Mouse (Mus musculus) leukemia stem cell, adult 10-12 weeks (primary cell): ENCODE data around the gene Cdc26. TPM values are rescaled to one million over a fixed set of nuclear protein-coding genes. Genes with fewer than 3 reads are reported as not detected.

ENCODE experiments used
- polyA plus RNA-seq: library from polyadenylated mRNA; stranded (reverse); fragments of >175 nt; gene quantifications from 2 replicates; pipeline ENCODE4 v1.2.3, GENCODE M21; 2012; ENCODE audit warnings: low replicate concordance

Gene Cdc26
- 1.3 and 8.1 TPM in 2 replicates for polyA plus RNA-seq

DNA sequence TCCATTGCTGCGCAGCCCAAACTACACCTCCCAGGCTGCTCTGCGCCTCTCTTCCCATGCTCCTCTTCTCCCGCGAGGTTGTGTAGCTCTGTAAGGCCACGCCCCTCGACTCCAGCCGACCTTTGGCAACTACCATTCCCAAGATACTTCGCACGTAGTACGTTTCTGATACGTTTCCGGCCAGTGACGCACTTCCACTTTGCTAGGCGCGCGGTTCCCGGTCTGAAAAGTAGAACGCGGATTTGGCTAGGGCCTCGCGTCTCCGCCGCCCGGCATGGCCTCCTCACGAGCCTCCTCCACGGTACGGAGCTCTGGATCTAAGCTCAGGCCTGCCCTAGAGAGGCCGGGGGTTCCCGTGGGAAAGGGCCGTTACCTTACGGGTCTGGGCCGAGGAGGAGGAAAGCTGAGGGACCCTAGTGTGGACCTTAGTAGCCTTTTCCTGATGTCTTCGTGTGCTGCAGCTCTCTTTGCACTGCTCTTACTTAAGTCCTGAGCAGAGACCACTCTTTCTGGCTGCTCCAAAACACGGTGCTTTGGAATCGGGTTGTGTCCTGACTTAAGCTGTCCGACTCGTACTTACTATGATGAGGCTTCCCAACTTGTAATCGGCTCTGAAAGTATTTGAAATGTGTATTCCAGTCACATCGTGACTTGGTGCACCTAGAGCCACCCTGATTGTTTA lies at the start of gene Cdc26, which contains the start of gene Prpf4:
Gene Cdc26 (minus strand): TSS at position 42 of the 682 bp plus-strand sequence.
Gene Prpf4 (plus strand): TSS at position 197 of the 682 bp plus-strand sequence.

DNA sequence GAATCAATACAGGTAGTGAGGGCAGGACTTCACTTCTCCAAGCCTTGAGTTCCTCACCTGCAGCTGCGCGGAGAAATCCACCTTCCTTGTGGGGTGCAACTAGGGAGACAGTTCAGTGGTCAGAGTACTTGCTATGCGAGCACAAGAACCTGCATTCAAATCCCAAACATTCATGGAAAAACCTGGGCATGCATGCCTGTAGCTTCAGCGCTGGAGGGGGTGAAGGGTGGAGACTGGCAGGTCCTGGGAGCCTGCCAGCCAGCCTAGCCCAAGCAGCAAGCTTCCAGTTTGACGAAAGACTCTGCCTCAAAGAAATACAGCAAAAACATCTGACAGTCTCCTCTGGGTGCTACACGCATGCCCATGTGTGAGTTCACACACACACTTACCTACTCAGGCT lies 26.6 kb upstream of the Cdc26 start, which contains the start of gene Rnf183:
Gene Rnf183 (minus strand): TSS at position 172 of the 400 bp plus-strand sequence.

DNA sequence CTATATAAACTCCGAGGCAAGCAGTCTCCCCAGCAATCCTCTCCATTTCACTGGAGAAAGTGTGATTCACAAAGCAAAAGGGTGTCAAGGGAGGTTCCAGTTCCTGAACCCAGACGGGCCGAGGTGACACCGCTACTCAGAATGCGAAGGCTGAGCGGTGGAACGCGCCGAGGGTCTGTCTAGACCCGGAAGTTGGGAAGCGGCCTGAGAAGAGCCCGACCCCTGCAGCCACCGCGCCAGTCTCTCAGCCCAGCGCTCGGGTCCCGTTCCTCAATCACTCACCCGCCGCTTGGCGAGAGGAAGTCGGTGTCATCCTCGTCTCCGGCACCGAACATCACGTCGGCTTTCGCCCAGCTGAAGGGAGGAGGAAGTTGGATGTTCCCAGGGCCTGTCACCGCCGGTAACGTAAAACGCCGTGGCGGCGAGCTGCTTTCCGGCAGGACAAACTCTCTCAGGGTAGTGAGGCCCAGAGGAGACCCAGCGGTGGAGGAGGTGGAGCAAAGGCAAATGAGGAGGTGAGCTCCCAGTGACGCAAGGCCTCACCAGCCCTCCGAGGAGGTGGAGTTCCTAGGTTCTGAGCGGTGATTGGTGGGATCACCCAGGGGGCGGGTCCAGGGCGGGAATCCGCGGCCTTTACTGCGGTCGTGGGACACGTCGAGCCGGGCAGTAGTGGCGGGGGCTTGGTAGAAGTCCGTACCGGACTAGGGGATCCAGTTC lies 48.2 kb downstream of the Cdc26 start, which contains the start of the genes Fkbp15 and Slc31a1:
Gene Fkbp15 (minus strand): TSS at position 461 of the 717 bp plus-strand sequence.
Gene Slc31a1 (plus strand): TSS at position 640 of the 717 bp plus-strand sequence.

Other genes with a start within 250 kb of the Cdc26 start
- gene Zfp37, start 177.6 kb downstream of the Cdc26 start, polyA plus RNA-seq: not detected in 2 replicates
- gene Slc31a2, start 146.1 kb downstream of the Cdc26 start, polyA plus RNA-seq: 0.32 and 1.1 TPM in 2 replicates
- 17.7 and 18.4 TPM in 2 replicates for gene Fkbp15, start 48.1 kb downstream of the Cdc26 start, polyA plus RNA-seq
- 0.73 and 2.3 TPM in 2 replicates for gene Slc31a1, start 47.9 kb downstream of the Cdc26 start, polyA plus RNA-seq
- 1.9 and 5.4 TPM in 2 replicates for gene Prpf4, start 155 bp upstream of the Cdc26 start, polyA plus RNA-seq
- 0.12 and 0.59 TPM in 2 replicates for gene Rnf183, start 26.6 kb upstream of the Cdc26 start, polyA plus RNA-seq
- 2.6 TPM in 2 replicates for gene Wdr31, start 62.3 kb upstream of the Cdc26 start, polyA plus RNA-seq
- 0.38 and 1.6 TPM in 2 replicates for gene Bspry, start 71.4 kb upstream of the Cdc26 start, polyA plus RNA-seq
- 2.6 and 7.6 TPM in 2 replicates for gene Hdhd3, start 94.8 kb upstream of the Cdc26 start, polyA plus RNA-seq
- gene Alad, start 111.3 kb upstream of the Cdc26 start, polyA plus RNA-seq: 526 and 768 TPM in 2 replicates
- gene Pole3, start 116.4 kb upstream of the Cdc26 start, polyA plus RNA-seq: 28.5 and 35.6 TPM in 2 replicates
- gene 4933430I17Rik, start 116.7 kb upstream of the Cdc26 start, polyA plus RNA-seq: not detected in 2 replicates
- 87.1 and 175 TPM in 2 replicates for gene Rgs3, start 151.2 kb upstream of the Cdc26 start, polyA plus RNA-seq